Mouse (Mus musculus) forebrain, embryonic 16.5 days (tissue): ENCODE measurements at regions not wholly inside any gene's neighbourhood (a gene's known extent, or its start where the extent isn't known, plus 50 kb on each side); places are given as distances from the start of the nearest gene placed in this dataset.

Experiments used
- ATAC-seq: fragments of 200-750 bp; cut with Nextera tagmentation; 2 replicates; pipeline ENCODE4 v1.8.0; 2017; ENCODE audit warnings: mild to moderate bottlenecking, moderate library complexity
- H3K27ac ChIP-seq: fragments of 300-500 bp; sonication (generic); 2 replicates; pipeline ENCODE4 v1.5.1; 2014; ENCODE audit warnings: low read length, control low read depth
- H3K27me3 ChIP-seq: fragments of 300-500 bp; sonication (generic); replicated peaks from 2 replicates; pipeline ENCODE4 v1.6.1; 2014; ENCODE audit warnings: low read length; ENCODE audit not compliant: control insufficient read depth, insufficient read depth
- H3K36me3 ChIP-seq: fragments of 300-500 bp; sonication (generic); 2 replicates; pipeline ENCODE4 v1.6.1; 2014; ENCODE audit not compliant: control insufficient read depth, insufficient read depth
- H3K4me1 ChIP-seq: fragments of 300-500 bp; sonication (generic); replicated peaks from 2 replicates; pipeline ENCODE4 v1.6.1; 2014; ENCODE audit warnings: low read length; ENCODE audit not compliant: control insufficient read depth, insufficient read depth
- H3K4me2 ChIP-seq: fragments of 300-500 bp; sonication (generic); 2 replicates; pipeline ENCODE4 v1.6.1; 2014; ENCODE audit warnings: mild to moderate bottlenecking, low read length, control low read depth
- H3K4me3 ChIP-seq: fragments of 300-500 bp; sonication (generic); replicated peaks from 2 replicates; pipeline ENCODE4 v1.5.1; 2014; ENCODE audit warnings: mild to moderate bottlenecking, low read length, control low read depth
- H3K9ac ChIP-seq: fragments of 300-500 bp; sonication (generic); replicated peaks from 2 replicates; pipeline ENCODE4 v1.6.1; 2014; ENCODE audit warnings: low read depth, low read length, control low read depth
- H3K9me3 ChIP-seq: fragments of 300-500 bp; sonication (generic); 2 replicates; pipeline ENCODE4 v1.6.1; 2016; ENCODE audit warnings: low read length; ENCODE audit not compliant: control insufficient read depth
- WGBS: fragments of 180-500 bp; shearing (Covaris S2); extraction: QIAGEN DNeasy Blood & Tissue Kit; methylation state at CpG from one replicate; pipeline ENCODE4 v1.1.7; 2014; 5-methylcytosine and 5-hydroxymethylcytosine counted together

- no peaks in the 10 kb centered on the region for H3K9me3 ChIP-seq
- WGBS = 6% methylated on average over 7 of the region's 7 CpGs
- H3K4me1 ChIP-seq = peaks cover 5% of the 10 kb centered on the region; the same call in 1 of the 2 replicates
- H3K4me2 ChIP-seq = no peak overlapping the region
- H3K9ac ChIP-seq = no peak overlapping the region
- no peaks in the 10 kb centered on the region for H3K36me3 ChIP-seq
- H3K27ac ChIP-seq = no peak overlapping the region
- H3K4me3 ChIP-seq = no peak overlapping the region
- H3K27me3 ChIP-seq = no peaks in the 10 kb centered on the region
- ATAC-seq = peak; percentile 85
Observed at GRCm38 (mm10) chr19:14871178-14871867, 273.5 kb upstream of the Tle4 start.

DNA sequence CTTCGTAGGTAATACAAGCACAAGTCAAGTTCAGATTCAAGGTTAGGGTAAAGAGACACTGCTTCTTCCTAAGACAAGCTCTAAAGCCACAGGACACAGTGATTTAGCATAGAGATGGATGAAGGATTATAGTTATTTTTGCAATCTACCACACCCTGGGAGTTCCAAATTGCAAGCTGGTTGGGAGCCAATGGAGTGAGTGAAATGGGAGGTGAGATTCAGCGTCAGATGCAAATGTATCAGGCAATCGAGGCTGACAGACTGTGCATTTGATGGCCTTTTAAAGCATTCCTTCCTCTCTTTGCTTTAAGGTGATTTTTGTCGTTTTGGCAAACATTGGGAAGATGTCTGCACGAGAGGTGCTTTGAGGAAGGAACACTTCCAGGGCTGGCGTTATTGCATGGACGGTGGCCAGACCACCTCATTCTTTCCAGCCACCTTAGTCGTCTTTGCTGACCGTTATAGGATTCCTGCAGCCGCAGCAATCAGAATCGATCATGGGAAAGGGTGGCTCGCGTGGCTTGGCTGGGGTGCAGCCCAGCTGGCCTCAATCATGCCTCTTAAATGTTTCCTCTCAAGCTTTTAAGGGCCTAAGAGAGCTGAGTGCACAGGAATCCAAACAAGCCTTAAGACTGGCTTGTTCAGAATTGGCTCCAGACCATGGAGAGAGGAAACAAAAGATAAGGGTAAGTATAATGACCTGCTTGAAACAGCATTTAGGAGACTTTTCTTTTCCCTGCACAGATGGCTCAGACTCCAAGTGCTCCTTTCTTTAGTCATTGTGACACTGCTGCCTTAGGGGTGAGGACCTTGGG lies 265.0 kb upstream of the Tle4 start:
- no peak overlapping the region for H3K4me2 ChIP-seq
- 13% methylated on average over 13 of the region's 13 CpGs for WGBS
- H3K9ac ChIP-seq = no peak overlapping the region
- H3K36me3 ChIP-seq = no peaks in the 10 kb centered on the region
- 0 out of 2 replicates have a peak, but pooled peaks cover 3% of the 10 kb centered on the region for H3K27me3 ChIP-seq
- H3K9me3 ChIP-seq = no peaks in the 10 kb centered on the region
- peaks cover 15% of the 10 kb centered on the region for H3K4me1 ChIP-seq
- H3K27ac ChIP-seq = no peak overlapping the region
- ATAC-seq = peak; percentile 40
- H3K4me3 ChIP-seq = no peak overlapping the region

DNA sequence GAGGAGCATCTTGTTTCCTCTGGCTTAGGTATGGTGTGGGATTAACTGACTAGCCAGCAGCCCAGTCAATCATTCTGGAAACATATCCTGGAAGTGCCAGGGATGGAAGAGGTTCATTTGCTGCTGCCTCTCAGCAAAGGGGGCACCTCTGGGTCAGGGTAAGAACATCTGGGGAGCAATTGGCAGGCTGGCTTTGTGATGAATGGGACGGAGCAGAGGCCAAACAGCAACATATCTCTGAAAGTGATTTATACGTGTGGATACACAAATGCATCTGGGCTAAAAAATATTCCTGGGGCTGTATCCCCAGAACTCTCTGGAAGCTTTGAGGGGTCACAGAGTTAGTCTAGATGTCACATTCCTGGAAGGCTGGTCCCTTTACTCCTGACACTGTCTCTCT lies 257.2 kb upstream of the Tle4 start:
- ATAC-seq = no peak
- WGBS = 86% methylated on average over 2 of the region's 2 CpGs

DNA sequence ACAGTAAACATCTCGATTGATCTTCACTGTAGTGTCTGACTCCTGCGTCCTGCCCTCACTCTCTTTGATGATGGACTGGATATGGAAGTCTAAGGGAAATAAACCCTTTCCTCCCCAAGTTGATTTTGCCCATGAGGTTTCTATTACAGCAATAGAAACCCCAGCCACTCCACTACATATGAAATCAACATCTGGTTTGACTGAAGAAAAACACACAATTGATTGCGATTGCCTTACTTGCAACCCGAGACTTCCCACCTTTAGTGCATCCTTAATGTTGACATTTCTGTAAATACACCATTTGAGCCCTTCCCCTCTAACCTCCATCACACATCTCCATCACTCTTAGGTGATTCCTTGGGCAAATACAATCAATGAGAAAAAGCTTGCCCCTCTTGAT lies 255.6 kb upstream of the Tle4 start:
- H3K9me3 ChIP-seq = no peaks in the 10 kb centered on the region

More for the DNA sequence above, 257.2 kb upstream of the Tle4 start:
- Histone ChIP-seq H3K36me3 (no peaks in the 10 kb centered on the region), H3K4me2 (no peak overlapping the region), H3K4me1 (no peaks in the 10 kb centered on the region), H3K9ac (no peak overlapping the region), H3K27ac (no peak overlapping the region), H3K4me3 (no peak overlapping the region), H3K9me3 (no peaks in the 10 kb centered on the region), H3K27me3 (no peaks in the 10 kb centered on the region; the same call in 1 of the 2 replicates)

GRCm38 (mm10) chr19:14849561-14849960 lies 251.7 kb upstream of the Tle4 start:
- no peaks in the 10 kb centered on the region for H3K4me1 ChIP-seq
- no peak overlapping the region for H3K27ac ChIP-seq
- no peaks in the 10 kb centered on the region for H3K9me3 ChIP-seq
- H3K4me3 ChIP-seq = no peak overlapping the region
- H3K36me3 ChIP-seq = no peaks in the 10 kb centered on the region
- WGBS = 83% methylated on average over 1 of the region's 1 CpGs
- H3K4me2 ChIP-seq = no peak overlapping the region
- H3K9ac ChIP-seq = no peak overlapping the region
- ATAC-seq = no peak
- H3K27me3 ChIP-seq = no peaks in the 10 kb centered on the region

More for the DNA sequence above, 255.6 kb upstream of the Tle4 start:
- H3K27ac ChIP-seq = no peak overlapping the region
- H3K36me3 ChIP-seq = no peaks in the 10 kb centered on the region
- 84% methylated on average over 4 of the region's 4 CpGs for WGBS
- no peak overlapping the region for H3K9ac ChIP-seq
- H3K4me2 ChIP-seq = no peak overlapping the region
- no peaks in the 10 kb centered on the region for H3K4me1 ChIP-seq
- H3K27me3 ChIP-seq = no peaks in the 10 kb centered on the region; the same call in 1 of the 2 replicates
- H3K4me3 ChIP-seq = no peak overlapping the region
- no peak for ATAC-seq

DNA sequence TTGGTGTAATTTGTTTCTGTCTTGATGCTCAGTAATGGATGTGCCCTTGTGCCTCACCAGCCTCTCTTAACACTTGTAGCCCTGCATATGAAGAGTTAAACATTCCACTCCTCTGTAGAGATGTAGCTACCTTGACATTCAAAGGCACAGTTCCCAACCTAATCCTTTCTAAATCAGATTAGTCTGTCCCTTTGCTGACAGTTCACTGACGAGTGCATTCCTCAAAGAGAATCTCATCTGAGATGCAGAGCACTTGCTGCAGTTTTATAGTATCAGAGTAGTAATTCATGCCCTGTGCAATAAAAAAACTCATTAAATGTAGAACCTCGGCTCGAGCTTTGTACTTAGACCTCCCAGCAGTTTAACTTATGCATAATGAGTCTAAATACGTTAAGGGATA lies 249.3 kb upstream of the Tle4 start:
- 13% methylated on average over 4 of the region's 4 CpGs for WGBS
- H3K4me2 ChIP-seq = no peak overlapping the region
- ATAC-seq = no peak

DNA sequence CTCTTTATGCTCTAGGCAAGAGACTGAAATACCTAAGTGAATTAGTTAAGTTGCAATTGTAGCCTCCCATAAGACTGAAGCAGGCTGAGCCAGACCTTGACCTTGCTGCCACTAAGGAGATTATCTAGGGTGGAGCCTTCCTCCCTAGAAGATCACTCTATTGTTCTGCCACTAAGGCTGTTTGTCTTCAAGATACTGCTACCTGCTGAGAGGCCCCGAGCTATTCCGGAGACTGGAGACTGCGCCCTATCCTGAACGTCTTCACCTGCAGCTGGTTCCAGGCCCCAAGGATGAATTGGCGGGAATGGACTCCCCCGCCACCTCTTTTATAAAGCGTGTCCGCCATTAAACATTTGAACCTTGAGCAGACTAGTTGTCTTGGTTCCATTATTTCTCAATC lies 237.8 kb upstream of the Tle4 start:
- H3K27me3 ChIP-seq = no peaks in the 10 kb centered on the region
- H3K4me1 ChIP-seq = no peaks in the 10 kb centered on the region
- no peak overlapping the region for H3K4me3 ChIP-seq
- no peaks in the 10 kb centered on the region for H3K36me3 ChIP-seq
- H3K4me2 ChIP-seq = no peak overlapping the region
- no peaks in the 10 kb centered on the region for H3K9me3 ChIP-seq
- H3K9ac ChIP-seq = no peak overlapping the region
- 56% methylated on average over 8 of the region's 8 CpGs for WGBS
- no peak for ATAC-seq
- H3K27ac ChIP-seq = no peak overlapping the region

More for the DNA sequence above, 249.3 kb upstream of the Tle4 start:
- H3K9ac ChIP-seq = no peak overlapping the region
- no peaks in the 10 kb centered on the region for H3K9me3 ChIP-seq
- no peak overlapping the region for H3K27ac ChIP-seq
- H3K4me1 ChIP-seq = no peaks in the 10 kb centered on the region
- no peaks in the 10 kb centered on the region for H3K36me3 ChIP-seq
- no peak overlapping the region for H3K4me3 ChIP-seq
- H3K27me3 ChIP-seq = no peaks in the 10 kb centered on the region

- no peaks in the 10 kb centered on the region for H3K9me3 ChIP-seq
- no peak overlapping the region for H3K4me2 ChIP-seq
- no peaks in the 10 kb centered on the region for H3K36me3 ChIP-seq
- no peaks in the 10 kb centered on the region for H3K4me1 ChIP-seq
- H3K27ac ChIP-seq = no peak overlapping the region
- WGBS = 77% methylated on average over 3 of the region's 3 CpGs
- no peak overlapping the region for H3K4me3 ChIP-seq
- ATAC-seq = no peak
- H3K9ac ChIP-seq = no peak overlapping the region
- H3K27me3 ChIP-seq = no peaks in the 10 kb centered on the region
Observed at GRCm38 (mm10) chr19:14816354-14816753, 218.5 kb upstream of the Tle4 start.

- Histone ChIP-seq H3K36me3 (no peaks in the 10 kb centered on the region), H3K27me3 (0 out of 2 replicates have a peak, but pooled peaks cover 4% of the 10 kb centered on the region), H3K9ac (no peak overlapping the region), H3K9me3 (no peaks in the 10 kb centered on the region), H3K4me3 (no peak overlapping the region), H3K27ac (no peak overlapping the region), H3K4me1 (peaks cover 8% of the 10 kb centered on the region), H3K4me2 (no peak overlapping the region)
- 27% methylated on average over 6 of the region's 6 CpGs for WGBS
- ATAC-seq = no peak
Observed at GRCm38 (mm10) chr19:14806787-14807186, 208.9 kb upstream of the Tle4 start.
